Mouse (Mus musculus) thymus, postnatal 25 days (tissue): ENCODE measurements around the gene Aak1.

Source experiments
- DNase-seq: peaks from one replicate; pipeline ENCODE4 v3.0.0; 2022

Aak1 gene

DNA sequence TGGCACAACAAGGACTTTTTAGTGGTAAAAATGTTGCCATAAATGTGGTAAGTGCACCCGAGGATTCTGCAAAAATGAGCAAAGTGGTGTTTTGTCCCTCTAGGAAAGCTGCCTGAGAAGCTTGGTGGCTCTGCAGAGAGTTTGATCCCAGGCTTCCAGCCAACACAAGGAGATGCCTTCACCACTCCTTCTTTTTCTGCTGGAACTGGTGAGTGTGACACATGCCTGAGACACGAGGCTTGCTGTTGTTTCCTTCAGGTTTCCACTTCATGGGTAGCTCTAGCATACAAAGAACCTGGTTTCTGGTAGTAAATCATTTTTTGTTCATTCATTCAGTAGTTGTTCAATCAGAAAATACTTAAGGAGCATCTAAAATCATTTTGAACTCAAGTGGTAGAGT is 117.8 kb downstream of the Aak1 start:
- DNase-seq: no peak

DNA sequence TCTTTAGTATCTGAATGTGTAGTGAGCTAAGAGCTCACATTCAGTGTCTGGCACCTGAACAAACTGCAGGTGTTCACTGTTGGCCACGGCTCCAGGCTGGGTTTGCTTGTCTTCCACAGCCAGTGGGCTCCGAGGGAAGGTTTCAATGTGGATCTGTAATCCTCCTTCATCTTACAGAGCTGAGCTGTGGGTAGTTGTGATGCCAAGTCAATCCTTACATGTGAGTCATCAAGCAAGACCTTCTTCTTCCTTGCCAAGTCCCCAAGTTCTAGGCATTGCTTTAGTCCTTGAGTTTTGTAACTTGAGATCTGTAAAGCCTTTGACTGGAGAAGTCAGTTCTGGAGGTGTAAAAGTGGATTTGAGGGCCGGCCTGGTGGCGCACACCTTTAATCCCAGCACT is 124.6 kb downstream of the Aak1 start:
- no peak for DNase-seq

DNA sequence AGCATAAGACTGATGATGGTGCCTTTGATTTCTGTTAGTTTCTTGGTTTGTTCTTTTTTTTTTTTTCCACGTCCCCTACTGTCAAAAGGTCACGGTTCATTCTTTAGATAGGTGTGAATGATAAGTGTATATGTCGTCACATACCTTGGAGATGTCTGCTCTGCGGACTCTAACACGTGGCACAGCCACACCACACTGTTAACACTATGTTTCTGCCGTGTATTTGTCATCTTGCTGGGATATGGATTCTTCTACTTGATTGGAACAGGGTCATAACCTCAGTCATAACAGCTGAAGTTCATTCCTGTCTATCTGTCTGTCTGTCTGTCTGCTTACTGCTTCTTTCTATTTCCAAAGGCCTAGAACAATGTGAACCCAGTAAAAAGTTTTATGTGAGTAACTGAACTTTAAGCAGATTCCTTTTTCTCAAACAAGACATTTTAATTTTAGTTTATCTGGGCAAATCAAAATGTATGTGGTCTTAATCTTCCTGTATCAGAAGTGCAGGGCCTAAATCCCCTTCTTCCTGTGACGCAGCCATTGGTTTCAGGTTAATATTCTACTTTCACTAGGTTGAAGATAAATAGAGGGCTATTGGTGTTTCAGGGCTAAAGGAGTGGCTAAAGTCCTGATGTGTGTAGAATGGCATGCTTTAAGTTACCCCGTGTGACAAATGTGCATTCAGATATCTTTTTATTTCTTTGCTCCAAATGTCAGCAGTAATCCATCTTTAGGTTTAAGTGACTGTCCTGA is 129.0 kb downstream of the Aak1 start:
- DNase-seq: no peak

- DNase-seq: no peak
Observed at GRCm38 (mm10) chr6:86978909-86979265, 129.6 kb downstream of the Aak1 start.

- DNase-seq: no peak
Observed at GRCm38 (mm10) chr6:86981206-86981605, 131.9 kb downstream of the Aak1 start.

DNA sequence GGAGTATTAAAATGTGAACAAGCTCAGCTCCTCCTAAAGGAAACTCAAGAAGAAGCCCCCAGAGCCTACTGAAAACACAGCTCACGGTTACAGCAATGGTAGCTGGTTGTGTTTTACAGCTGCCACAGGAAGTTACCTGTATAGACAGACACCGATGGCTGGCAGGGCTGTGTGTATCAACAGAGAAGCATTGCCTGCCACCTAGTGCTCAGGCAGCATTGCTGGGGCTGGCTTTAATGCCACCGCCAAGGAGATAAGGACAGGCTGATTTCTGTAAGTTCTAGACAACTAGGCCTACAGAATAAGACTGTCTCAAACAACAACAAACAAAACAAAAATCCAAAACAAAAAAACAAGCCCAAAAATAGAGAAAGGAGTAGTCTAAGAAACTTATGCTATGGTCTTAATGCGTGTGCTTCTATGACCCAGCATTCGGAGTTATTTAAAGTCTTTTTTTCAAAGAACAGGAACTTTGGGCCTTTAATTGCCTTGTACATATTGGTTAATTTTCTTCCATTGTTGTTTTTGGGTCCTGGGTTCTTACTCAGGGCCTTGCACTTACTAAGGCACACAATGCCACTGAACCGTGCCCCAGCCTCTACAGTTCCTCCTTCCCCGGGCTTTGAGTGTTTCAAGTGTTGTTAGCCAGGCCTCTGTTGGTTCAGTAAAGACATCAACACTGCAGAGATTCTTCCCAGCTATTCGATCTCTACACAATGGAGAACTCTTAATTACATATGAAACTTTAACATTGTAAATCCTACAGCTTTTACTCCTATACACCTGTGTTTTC is 136.2 kb downstream of the Aak1 start:
- DNase-seq: no peak

DNA sequence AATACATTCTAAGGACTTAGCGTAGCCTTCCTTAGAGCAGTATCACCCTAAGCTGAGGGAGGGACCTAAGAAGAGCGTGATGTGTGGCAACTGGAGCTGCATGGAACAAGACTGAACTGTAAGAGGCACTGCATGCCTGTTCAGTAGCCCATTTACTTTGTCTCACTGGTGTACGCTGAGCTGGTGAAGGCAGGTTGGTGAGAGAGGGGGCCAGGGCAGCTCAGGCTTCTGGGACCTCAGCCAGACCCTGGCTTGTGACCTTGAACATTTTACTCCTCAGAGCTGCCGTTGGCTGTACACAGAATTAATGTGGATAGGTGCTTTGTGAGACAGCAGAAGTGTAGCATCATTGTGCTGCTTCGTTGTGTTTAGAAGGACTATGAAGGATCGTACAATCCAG is 140.3 kb downstream of the Aak1 start:
- no peak for DNase-seq

- DNase-seq: no peak
Observed at GRCm38 (mm10) chr6:86991041-86991440, 141.7 kb downstream of the Aak1 start.

DNA sequence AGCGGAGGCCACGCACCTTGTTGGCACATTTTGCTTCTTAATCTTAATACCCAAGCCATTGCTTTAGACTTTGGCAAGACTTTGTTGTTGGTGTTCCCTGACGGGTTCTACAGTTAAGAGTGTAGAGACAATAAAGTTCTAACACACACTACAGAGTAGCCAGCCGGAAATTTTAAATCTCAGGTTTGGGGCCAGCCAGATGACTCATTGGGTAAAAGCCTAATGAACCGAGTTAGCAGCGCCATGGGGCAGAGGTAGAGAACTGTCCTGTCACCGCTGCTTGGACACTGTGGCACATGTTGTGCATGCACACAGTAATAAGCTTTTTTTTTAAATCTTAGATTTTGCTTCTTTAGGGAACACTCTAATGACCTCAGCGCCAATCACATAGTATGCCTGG is 143.0 kb downstream of the Aak1 start:
- DNase-seq: no peak

DNA sequence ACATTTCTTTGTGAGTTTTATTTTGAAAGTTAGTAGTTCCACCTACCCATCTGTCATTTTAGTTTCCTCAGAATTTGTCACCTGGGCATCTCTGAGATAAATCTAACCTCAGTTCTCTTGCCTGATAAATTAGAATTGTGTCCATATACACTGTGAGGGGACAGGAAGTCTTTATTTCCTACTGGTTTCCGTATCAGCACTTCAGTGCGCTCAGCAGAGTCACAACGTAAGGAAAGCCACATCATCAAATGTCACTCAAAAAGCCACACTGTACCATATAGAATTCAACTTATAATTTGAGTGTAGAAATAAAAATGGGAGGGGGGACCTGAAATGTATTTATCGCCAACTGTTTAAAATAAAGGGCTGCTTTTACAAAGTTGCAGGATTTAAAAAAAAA is 144.9 kb downstream of the Aak1 start:
- no peak for DNase-seq

GRCm38 (mm10) chr6:86996629-86997307 is 147.5 kb downstream of the Aak1 start:
- no peak for DNase-seq

DNA sequence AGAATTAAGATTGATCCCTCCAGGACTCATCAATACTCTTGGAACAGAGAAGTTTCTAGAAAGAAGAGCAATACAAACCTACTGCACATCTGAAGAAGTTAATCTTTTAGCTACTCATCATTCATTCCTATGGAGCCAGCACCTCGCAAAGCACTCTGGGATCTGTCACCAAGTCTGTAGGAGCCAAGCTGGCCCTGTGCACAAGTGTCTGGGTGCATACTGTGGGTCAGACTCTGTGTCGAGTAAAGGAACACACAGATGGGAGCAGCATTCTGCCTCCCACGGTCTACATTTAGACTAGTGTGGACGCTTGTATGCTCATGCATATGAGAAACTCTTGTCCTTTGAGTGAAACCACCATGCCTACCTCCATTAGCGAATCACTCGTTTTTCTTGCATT is 148.0 kb downstream of the Aak1 start:
- no peak for DNase-seq

- no peak for DNase-seq
Observed at GRCm38 (mm10) chr6:87001995-87002394, 152.7 kb downstream of the Aak1 start.

DNA sequence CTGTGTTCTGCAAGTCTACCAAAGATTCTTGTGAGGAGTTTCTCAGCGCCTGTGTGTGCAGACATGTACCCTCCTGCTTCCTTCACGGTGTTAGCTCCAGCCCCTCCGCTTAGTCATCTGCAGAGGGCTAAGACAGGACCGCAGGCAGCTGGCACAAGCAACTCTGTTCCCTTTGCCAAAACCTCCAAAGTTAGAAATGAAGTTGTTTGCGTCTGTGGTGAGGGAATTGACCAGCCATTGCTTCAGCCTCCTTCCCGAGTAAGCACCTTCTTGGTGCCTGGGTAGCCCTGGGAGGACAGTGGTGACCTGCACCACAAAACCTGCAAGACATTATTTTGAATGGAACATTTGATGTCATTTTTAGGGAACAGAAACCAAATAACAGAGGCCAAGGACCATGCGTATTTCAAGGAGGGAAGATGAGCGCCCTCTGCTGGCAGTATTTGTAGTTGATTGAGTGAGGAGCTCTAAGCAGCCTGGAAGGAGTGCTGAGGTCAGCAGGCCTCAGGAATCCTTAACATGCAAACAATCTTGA is 153.3 kb downstream of the Aak1 start:
- DNase-seq: peak; percentile 74

DNA sequence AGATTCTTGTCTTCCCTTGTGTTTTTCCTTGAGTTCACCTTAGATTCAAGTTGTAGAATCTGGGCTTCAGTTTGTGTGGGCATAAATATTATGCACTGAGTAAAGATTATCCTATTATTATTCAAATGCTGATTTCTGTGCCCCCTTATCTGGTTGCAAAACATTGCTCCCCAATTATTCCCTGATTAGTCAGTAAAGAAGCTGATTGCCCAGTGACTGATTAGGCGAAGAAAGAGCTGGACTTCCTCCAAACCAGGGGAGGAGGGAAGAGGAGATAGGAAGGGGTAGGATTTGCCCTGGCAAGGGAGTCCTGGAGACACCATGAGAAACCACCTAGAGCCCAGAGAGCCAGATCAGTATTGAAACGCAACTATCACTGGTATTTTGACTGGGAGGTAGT is 154.8 kb downstream of the Aak1 start:
- no peak for DNase-seq

- no peak for DNase-seq
Observed at GRCm38 (mm10) chr6:87005577-87005976, 156.3 kb downstream of the Aak1 start.

- DNase-seq: no peak
Observed at GRCm38 (mm10) chr6:87008887-87009286, 159.6 kb downstream of the Aak1 start, which contains the start of gene Nfu1. Nfu1 (plus strand) TSS chr6:87009236.

DNA sequence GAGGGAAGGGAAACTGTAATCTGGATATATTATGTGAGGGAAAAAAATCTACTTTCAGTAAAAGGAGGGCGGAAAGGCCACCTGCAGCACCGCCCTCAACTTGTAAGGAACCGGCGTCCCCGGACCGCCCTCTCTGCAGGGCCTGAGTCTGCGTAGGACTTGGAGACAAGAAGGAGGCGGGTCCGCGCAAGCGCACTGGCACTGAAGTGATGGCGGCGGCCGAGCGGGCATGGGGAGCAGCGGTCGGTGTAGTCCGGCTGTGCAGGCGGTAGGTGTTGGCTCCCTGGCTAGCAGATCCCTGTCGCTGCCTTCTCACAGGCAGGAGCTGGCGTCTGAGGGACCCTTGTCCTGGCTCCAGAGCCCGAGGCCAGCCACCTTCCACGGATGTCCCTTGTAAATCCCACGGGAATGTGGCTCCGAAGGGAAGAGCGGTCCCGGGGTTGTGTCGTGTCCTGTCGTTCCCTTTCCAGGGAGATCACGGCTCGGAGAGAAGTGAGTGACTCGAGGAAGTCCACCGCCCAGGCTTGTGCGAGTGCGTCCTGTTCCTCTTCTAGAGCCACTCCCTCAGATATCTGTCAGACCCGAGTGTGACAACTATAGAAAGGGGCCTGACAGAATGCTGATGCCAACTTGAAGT is 160.5 kb downstream of the Aak1 start:
- peak; percentile 95 for DNase-seq

GRCm38 (mm10) chr6:87016916-87017315 is 167.6 kb downstream of the Aak1 start:
- peak; percentile 48 for DNase-seq

DNA sequence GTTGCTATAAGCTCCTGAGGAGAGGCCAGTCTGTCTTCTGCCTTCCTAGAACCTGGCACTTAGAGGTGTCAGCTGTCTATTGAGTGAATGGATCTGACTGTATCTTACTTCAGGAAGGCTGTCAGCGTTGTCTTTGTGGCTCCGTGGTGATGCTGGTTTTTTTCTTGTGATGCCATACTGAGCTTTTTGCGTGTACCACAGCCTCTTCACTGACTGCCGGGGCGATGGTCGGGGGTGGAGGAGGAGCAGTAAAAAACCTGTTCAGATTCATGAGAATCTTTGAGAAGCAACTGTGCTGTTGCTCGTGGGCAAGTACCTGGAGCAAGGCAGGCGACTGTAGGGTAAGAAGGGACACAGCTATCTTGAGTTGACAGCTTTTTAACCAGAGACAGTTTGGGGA is 169.6 kb downstream of the Aak1 start:
- no peak for DNase-seq

- DNase-seq: no peak
Observed at GRCm38 (mm10) chr6:87021791-87022190, 172.5 kb downstream of the Aak1 start.

DNA sequence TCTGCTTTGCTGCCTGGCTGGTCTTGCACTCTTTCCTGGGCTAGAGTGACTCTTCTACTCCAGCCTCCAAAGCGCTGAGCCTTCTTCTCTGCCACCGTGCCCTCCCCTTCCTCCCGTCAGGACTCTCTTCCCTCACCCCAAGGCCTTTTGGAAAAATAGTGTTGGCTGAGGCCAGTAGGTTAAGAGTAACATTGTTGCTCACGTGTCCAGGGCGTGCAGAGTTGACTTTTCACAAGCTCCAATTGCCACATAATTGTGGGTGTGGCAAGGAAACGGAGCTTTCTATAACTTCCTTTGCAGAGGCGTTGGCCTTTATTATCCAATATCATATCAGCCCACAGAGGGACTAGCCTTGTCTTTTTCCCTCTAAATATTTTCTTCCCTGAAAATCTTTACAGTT is 177.7 kb downstream of the Aak1 start:
- DNase-seq: no peak

DNA sequence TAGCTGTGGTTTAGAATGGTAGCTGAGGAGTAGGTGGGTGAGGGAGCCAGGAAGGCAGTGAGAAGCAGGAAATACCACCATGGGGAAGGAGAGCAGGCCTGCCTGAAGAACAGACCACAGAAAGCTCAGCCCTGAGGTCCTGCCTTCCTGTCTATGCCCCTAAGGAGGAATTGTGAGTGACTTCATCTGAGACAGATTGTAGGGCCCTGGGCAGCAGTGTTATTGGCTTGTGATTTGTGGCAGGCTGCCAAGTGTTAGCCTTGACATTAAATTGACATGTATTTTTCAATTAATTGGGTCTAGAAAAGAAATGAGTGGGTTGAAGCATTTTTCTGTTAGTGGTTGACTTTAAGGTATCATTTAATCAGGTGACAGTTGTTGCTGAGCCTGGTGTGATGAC is 179.6 kb downstream of the Aak1 start:
- no peak for DNase-seq
